Mouse (Mus musculus) pancreas, adult 10 weeks (tissue): Measurements from ENCODE around the gene Wdr48. TPM values are rescaled to one million over a fixed set of nuclear protein-coding genes. Genes with fewer than 3 reads are reported as not detected.

Experiments used
- polyA plus RNA-seq: library from polyadenylated mRNA; stranded (reverse); fragments of 350-450 nt; fragmentation: Illumina TruSeq; extraction: RNeasy Lipid Tissue Mini Kit (QIAGEN cat#74804); gene quantifications from one replicate; pipeline ENCODE4 v1.2.3, GENCODE M21; 2015; ENCODE audit warnings: low read depth, low replicate concordance; ENCODE audit not compliant: insufficient read depth

Gene Wdr48
- 9.2 TPM for polyA plus RNA-seq

DNA sequence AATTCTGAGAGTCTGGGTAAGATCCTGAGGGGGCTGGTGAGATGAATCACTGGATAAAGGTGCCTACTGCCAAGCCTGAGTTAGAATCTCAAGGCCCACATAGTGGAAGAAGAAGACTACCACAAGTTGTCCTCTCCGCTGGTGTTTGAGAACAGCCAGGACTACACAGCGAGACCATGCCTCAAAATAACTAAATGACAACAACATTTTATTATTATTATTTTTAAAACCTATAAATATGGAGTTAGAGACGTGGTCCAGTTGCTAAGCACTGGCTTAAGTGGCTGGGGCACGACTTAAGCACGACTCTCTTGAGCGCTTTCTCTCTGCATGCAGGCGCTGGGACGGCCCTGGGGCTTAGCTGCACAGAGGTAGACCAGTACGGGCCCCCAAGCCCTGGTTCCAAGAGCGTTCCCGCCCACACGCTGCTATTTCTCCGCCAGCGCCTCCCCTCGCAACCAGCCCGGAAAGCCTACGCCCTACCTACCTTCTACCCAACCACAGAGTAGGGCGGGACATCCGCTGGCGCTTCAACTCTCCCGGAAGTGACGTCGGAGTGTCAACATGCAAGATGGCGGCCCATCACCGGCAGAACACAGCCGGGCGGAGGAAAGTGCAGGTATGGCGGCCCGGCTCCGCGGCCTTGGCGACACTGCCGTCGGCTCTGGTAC lies at the start of gene Wdr48:
TSS of gene Wdr48 (plus strand) at position 540 of the 671 bp plus-strand sequence.

DNA sequence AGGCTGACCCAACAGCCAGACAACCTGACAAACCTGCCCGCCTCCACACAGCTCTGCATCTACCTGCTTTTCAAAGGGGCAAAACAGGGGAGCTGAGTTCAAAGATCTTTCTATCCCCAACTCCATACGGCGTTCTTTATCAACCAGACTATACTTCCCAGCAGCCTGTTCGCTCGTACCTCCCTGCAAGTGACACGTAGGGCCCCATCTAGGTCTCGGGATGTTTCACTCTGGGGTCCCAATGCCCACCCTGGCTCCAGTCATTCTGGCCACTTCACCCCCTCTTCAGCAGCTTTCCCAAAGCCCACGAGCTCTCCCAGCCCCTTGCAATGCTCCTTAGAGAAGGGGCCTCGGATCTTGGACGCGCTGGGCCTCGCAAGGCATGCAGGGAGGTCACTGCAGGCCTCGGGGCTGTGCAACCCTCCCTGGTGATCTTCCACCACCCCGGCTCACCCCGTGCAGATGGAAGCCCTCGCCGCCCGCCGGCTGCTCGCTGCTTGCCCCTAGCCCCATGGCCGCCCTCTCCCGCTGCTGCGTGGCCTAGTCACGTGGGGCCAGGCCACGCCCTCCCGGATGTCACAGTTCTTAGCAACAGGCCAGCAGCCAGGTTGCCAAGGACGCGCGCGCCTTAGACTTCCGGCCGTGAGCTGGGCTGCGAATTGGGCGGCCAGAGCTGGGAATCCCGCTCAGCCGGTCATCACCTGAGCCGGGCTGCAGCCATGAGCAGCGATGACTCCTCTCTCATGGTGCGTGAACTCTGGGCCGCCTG lies 42.5 kb downstream of the Wdr48 start, which contains the start of the genes Gorasp1 and Ttc21a:
TSS of gene Gorasp1 (minus strand) at position 561 of the 769 bp plus-strand sequence.
TSS of gene Ttc21a (plus strand) at position 602 of the 769 bp plus-strand sequence.

Other genes with a start within 250 kb of the Wdr48 start
- gene Scn10a, start 175.6 kb upstream of the Wdr48 start, polyA plus RNA-seq, result not detected
- gene Scn11a, start 69.4 kb upstream of the Wdr48 start, polyA plus RNA-seq, result not detected
- gene Gorasp1, start 42.7 kb downstream of the Wdr48 start, polyA plus RNA-seq, result 6.8 TPM
- not detected for gene Ttc21a, start 42.7 kb downstream of the Wdr48 start, polyA plus RNA-seq
- gene Csrnp1, start 89.8 kb downstream of the Wdr48 start, polyA plus RNA-seq, result 2.0 TPM
- 0.66 TPM for gene Xirp1, start 128.7 kb downstream of the Wdr48 start, polyA plus RNA-seq
- 1.1 TPM for gene Cx3cr1, start 175.0 kb downstream of the Wdr48 start, polyA plus RNA-seq
- gene Ccr8, start 197.2 kb downstream of the Wdr48 start, polyA plus RNA-seq, result not detected
- 9.4 TPM for gene Slc25a38, start 215.5 kb downstream of the Wdr48 start, polyA plus RNA-seq
- 607 TPM for gene Rpsa, start 232.8 kb downstream of the Wdr48 start, polyA plus RNA-seq